Mouse (Mus musculus) urinary bladder, adult 2 months (tissue): ENCODE measurements around the gene Dusp12. TPM values are rescaled to one million over a fixed set of nuclear protein-coding genes. Genes with fewer than 3 reads are reported as not detected.

Experiments used
- DNase-seq: peaks from one replicate; pipeline ENCODE4 v3.0.0; 2022; ENCODE audit warnings: low spot score
- polyA plus RNA-seq: library from polyadenylated mRNA; depleted of rRNA; stranded (reverse); fragments of >200 nt; gene quantifications from 2 replicates; pipeline ENCODE4 v1.2.3, GENCODE M21; 2012; rRNA removed

Dusp12 gene
- polyA plus RNA-seq, 1 experiment = 29.1 TPM

DNA sequence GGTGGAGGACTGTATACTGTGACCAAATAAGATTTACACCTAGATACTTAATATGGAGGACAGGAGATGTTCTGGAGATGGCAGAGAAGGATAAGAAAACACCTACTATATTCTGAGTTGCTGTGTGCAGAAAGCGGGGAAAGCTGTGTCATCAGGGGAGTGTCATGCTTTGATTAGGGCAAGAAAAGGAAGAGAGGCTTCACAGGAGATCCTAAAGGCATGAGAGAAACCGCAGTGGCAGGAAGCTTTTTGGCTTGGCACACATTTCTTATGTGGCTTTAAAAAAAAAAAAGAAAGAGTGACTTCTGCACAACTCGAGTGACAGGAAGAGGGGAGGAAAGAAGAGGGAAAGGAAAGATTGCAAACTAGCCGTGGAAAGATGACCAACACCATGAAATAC lies 22.3 kb downstream of the Dusp12 start:
- no peak for DNase-seq

DNA sequence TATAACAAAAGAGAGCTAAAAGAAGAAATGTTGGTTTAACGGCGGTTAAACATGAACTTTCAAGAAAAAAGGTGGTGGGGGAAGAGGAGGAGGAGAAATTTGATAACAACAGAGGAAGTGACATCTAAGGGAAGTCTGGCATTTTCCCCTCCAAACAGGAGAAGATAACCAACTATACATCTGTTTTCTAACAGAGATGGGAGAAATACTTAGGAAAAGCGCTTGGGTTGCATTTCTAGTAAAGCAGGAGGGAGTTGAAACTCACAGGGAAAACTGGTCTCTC lies 23.0 kb downstream of the Dusp12 start:
- no peak for DNase-seq

DNA sequence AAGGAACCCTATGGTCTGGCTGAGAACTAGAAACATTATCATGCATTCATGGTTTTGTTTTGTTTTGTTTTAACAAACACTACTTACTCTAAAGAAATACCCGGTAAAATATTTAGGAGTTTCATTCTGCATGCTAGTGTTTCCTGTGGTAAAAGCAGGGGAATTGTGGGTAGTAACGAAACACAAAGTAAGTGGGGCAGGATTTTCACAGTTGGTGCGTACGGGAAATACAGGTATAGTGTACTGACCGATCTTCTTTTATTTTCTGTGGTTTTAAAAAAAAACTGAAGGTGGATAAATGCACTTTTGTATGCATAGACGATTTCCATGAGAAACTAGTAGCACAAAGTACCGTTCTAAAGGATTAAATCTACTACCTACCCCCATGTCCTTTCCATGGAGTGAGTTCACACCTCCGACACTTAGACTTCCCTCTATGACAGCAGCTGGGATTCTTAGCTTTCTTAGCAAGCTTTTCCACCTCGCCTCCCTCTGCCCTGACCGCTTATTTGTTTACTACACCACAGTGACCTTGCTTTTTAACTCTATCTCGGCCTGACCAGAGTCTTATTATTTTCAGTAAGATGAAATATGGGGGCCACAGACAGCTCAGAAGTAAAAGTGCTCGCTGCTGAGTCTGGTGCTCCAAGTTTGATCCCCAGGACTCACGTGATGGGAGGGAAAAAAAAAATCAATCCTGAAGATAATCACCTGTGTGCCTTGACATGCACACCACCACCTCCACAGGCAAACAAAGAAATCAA lies 23.5 kb downstream of the Dusp12 start:
- no peak for DNase-seq

DNA sequence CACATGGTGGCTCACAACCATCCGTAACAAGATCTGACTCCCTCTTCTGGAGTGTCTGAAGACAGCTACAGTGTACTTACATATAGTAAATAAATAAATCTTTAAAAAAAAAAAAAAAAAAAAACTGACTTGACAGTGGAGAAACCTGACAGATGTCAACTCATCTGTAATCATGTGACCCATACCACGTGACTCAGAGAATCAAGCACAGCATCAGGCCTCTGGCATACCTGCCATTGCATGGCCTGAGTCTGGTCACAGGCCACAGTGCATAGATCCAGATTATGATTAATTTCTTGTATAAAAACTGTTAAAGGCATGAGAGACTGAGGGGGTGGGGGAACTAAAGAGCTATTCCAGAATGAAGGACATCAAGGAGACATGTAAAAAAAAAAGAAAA lies 26.5 kb downstream of the Dusp12 start:
- no peak for DNase-seq

DNA sequence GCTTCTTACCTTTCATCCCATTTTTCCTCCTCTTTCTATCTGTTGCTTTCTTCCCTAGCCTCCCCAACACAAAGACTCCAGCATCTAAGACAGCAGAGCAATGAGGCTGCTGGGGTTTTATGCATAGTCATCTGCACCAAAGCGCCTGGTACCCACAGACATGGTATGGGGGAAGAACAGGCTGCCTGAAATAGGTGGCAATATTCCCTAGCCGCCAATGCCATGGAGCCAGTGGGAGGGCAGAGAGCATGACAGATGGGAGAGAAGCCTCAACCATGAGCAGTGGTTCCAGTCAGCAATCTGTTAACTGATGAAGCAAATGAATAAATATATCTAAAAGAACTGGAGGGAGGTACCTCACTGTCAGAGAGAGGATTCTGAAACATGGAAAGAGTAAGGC lies 28.0 kb downstream of the Dusp12 start:
- no peak for DNase-seq

DNA sequence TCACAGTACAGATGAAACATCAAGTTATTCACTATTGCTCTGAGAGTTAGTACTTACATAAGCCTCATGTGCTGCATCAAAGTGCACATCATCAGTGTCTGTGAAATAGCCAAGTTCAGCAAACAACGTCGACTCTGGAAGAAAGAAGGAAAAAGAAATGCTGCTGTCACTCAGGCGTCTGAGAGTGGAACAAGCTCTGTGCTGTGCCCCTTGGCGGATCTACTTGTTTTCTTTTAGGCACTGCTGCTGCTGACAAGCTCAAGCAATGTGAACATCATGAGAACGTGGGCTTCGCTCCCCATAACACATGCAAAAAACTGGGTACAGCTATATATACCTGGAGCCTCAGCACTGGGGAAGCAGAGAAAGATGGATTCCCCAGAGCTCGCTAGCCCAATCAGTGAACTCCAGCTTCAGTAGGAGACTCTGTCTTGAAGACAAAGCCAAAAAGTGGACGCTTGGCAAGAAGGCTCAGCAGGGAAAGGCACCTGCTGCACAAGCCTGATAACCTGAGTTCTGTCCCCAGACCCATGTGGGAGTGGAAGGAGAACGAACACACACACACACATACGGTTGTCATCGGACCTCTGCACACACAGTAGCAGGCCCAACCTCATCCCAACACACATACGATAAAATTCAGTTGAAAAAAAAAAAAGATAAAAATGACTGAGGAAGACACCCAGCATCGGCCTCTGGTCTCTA lies 30.1 kb downstream of the Dusp12 start:
- no peak for DNase-seq

DNA sequence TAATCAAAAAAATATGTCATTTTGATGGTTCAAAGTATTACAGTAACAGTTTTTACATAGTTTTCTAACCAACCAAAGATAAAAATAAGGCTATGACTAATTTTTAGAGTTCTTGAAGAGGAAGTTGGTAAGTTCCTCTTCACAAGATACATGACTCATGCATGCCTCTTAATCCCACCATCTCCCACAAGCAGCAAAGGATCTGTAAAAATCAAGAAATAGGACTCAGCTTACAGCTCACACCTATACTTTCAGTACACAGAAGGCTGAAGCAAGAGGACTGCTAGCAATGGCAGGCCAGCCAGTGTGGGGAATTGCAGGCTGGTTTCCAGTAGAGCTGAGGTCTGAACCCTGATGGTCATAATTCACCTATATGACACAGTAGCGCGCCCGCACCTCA lies 31.7 kb downstream of the Dusp12 start:
- no peak for DNase-seq

DNA sequence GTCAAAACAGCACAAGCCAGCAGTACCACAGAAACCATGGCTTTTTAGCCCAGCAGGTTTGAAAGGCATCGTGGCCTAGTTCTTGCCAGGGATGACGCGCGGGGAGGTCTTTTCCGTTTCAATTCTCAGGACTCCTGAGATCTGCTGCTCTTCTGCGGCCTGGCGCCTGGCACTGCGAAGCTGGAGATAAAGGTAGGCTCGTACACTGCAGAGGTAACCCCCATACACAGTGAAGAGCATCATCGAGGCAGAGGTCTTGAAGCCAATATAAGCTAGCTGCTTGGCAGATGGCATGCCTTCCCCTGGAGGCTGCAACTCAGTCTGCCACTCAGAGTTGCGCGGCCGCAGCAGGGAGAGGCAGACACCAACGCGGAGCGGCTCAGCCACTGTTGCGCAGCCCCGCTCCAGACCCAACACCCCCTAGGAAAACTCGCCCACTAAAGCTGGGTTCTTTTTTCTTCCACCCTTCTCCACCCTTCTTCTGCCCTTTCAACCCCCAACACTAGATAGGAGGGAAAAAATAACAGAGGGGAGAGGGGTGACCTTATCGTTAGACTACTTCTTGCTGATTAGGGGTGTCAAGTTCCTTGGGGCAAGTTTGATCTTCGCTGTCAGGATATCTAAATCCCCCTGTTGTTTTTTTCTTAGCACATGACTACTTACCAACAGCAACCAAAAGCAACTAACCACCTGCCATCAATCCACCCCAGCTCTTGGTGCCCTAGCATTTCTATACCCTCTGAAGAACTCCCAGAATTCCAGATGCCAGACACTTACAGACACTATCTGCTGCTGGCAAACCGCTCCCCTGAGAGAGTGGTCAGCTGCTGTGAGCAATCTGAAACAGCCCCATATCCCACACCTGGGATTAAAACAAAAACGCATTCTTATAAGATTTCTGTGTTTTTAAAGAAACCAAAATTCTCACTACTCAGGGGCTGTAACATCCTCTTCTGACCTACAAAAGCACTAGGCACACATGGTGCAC lies 34.4 kb downstream of the Dusp12 start:
- no peak for DNase-seq

DNA sequence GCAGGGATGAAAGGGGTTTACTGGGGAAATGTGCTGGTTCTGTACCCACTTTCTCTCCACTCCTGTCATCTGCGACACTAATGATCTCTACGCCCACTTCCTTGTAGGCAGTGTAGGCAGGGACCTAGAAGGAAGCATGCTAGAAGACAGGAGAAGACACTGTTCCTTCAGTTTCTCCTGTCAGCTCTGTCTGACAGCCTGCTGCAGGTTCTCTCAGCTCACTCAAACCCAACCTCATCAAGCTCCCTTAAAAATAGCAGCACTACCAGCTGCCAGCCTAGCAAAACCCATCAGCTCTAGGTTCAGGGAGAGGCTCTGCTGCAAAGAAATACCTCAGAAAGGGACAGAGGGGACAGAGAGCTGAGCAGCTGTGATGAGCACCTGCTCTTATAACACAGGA lies 35.3 kb downstream of the Dusp12 start:
- no peak for DNase-seq

DNA sequence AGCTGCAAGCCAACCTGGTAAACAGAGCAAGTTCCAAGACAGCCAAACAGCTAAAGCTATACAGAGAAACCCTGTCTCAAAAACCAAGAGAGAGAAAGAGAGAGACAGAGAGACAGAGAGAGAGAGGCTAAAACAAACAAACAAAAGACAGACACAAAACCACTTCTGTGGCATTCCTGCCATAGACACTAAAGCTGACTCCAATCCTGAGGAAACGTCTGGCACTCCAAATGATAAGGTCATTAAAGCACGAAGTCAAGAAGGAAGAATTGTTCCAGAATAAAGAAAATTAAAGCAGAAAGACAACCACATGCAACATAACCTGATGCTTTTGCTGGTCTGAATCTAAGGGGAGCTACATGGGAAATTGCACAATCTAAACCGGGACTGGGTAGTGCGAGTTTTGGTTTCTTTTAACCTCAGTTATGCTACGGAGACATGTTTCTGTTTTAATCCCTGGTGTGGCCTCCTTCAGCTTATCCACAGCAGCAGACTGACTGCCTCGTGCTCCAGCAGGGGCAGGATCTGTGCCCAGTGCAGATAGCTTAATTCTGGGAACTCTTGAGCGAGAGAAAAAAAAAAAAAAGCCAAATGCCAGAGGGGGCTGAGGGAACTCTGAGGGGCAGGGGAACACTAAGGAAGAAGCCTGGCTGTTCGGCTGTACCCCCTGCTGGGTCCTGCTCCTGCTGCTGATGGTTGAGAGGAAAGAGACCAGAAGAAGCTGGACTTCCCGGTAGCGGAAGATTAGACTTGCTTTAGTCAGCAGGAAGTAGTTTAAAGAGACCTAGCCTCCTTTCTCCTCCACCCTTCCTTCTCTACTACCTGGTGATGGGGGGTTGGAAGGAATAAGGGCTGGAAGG lies 39.7 kb downstream of the Dusp12 start:
- DNase-seq = no peak

DNA sequence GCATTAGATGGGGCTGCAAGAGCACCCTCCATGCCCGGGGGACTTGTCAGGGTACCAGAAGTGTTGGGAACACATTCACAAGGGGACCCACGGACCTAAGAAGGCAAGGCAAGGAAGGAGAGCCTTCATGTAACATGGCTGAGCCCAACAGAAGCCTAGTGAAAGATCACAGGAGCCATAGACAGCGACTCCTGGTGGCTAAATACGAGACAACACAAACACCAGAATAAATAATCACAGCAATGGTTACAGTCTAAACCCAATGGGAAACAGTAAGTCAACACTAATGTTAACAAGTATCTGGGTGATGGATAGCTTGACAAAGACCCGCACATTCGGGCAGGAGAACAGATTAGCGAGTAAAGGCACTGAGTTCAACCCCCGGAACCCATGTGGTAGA lies 41.0 kb downstream of the Dusp12 start:
- no peak for DNase-seq

DNA sequence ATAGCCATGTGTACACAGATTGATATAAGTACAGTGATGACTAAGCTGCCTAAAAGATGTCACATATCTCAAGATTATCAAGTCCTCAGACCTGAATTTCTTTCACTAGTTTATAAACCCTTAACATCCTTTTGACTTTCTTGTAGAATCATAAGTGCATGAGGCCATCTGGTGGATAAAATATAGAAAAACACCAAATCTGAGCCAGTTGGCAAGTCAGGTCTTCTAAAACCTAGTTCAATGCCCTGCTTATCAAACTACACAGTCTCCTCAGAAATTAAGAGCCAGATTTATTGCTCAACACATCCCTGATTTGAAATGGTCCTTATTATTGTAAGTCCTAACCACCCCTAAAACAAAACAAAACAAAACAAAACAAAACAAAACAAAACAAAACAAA lies 45.7 kb downstream of the Dusp12 start:
- DNase-seq = no peak

DNA sequence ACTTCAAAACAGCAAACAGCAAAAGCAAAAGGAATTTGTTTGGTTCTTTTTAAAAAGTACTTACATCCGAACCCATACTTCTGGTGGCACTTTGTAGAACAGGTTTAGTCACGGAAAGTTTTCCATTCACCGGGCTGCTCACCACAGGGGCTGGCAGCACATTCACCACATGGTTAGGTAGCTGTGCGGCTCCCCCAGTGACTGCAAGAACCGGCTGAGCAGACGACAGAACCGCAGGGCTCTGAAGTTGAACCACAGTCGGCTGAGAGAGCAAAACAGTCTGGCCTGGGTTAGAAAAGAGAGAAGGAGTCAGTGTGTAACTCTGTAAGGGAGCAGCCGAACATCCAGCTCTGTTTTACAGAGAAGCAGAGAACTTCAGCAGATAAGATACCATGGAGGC lies 50.6 kb downstream of the Dusp12 start:
- DNase-seq = no peak

DNA sequence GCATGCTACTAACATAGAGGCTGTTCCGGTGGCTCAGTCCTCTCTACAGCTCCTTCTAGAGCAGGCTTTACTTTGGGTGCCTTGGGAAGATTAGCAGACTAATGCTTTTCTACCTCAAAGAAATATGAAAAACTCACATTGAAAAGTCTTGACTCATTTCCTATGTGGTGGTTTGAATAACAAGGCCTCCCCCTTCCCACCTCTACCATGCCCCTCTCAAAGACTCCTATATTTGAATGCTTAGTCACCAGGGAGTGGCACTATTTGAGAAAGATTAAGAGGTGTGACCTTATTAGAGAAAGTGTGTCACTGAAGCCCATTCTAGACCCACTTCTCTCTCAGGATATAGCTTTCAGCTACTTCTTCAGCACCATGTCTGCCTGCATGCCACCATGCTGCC lies 55.6 kb downstream of the Dusp12 start:
- DNase-seq = no peak

DNA sequence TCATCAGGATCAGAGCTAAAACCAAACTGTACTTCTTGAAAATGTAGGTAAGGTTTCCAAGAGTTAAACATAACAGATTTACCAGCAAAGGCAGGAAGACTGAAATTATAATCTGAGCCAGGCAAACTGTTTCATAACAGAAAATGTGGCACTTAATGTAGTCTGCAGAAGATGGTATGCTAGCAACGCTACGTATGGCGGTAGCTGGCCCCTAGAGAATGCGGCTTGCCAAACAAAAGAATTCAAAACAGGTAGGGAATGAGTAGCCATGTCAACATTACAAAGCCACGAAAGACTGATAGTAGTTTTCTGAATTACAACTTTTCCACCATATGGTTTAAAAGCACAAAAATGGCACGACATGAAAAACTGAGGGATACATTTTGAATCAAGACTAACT lies 56.0 kb downstream of the Dusp12 start:
- no peak for DNase-seq

Other genes starting within 250 kb of the Dusp12 start
- 37.8 and 39.7 TPM in 2 replicates for gene Olfml2b, start 241.0 kb downstream of the Dusp12 start, polyA plus RNA-seq
- gene Atf6, start 17.8 kb downstream of the Dusp12 start, polyA plus RNA-seq = 12.6 and 14.3 TPM in 2 replicates
- 0.81 and 1.0 TPM in 2 replicates for gene Gm26620, start 475 bp downstream of the Dusp12 start, polyA plus RNA-seq
- gene Fcrlb, start 27.4 kb upstream of the Dusp12 start, polyA plus RNA-seq = 0.07 and 0.23 TPM in 2 replicates
- 0.50 and 0.78 TPM in 2 replicates for gene Fcrla, start 42.0 kb upstream of the Dusp12 start, polyA plus RNA-seq
- 28.5 and 36.1 TPM in 2 replicates for gene Fcgr2b, start 91.0 kb upstream of the Dusp12 start, polyA plus RNA-seq
- 2.7 and 5.9 TPM in 2 replicates for gene Fcgr4, start 133.4 kb upstream of the Dusp12 start, polyA plus RNA-seq
- gene Fcgr3, start 179.4 kb upstream of the Dusp12 start, polyA plus RNA-seq = 30.3 and 31.5 TPM in 2 replicates
- gene Cfap126, start 228.4 kb upstream of the Dusp12 start, polyA plus RNA-seq = 11.3 and 12.6 TPM in 2 replicates